Mouse (Mus musculus): ENCODE results near the gene Cd53. TPM values are rescaled to one million over a fixed set of nuclear protein-coding genes. Genes with fewer than 3 reads are reported as not detected.

The Cd53 gene
- 1 to 10 TPM; 5.8 to 6.0 TPM for total RNA-seq (2021)

GRCm38 (mm10) chr3:106789930-106790329 lies at the start of gene Cd53:
Cd53 (minus strand) TSS chr3:106790149.
- peak in 1 of 2 experiments; percentile 8 for DNase-seq
- intact Hi-C loops (cut with DNase I), result no loop called here

- no peak for DNase-seq
- intact Hi-C loops (cut with DNase I), result no loop called here
Measured at GRCm38 (mm10) chr3:106832107-106832506, 42.2 kb upstream of the Cd53 start.

GRCm38 (mm10) chr3:106826187-106826586 lies 36.2 kb upstream of the Cd53 start, which contains the start of gene Olfr266:
Olfr266 (minus strand) TSS chr3:106826287.
- no peak for DNase-seq
- intact Hi-C loops (cut with DNase I), result no loop called here

- intact Hi-C loops (cut with DNase I), result no loop called here
- no peak for DNase-seq
Measured at GRCm38 (mm10) chr3:106817676-106818075, 27.7 kb upstream of the Cd53 start.

GRCm38 (mm10) chr3:106808972-106809695 lies 19.2 kb upstream of the Cd53 start:
- DNase-seq, result no peak
- intact Hi-C loops (cut with DNase I), result no loop called here

GRCm38 (mm10) chr3:106798079-106798478 lies 8.1 kb upstream of the Cd53 start:
- DNase-seq, result no peak
- intact Hi-C loops (cut with DNase I), result no loop called here

- no peak for DNase-seq
- intact Hi-C loops (cut with DNase I), result no loop called here
Measured at GRCm38 (mm10) chr3:106788440-106788887, 1.5 kb downstream of the Cd53 start.

- DNase-seq, result no peak
- intact Hi-C loops (cut with DNase I), result no loop called here
Measured at GRCm38 (mm10) chr3:106787972-106788371, 2.0 kb downstream of the Cd53 start.

GRCm38 (mm10) chr3:106785130-106785529 lies 4.8 kb downstream of the Cd53 start:
- no peak for DNase-seq
- intact Hi-C loops (cut with DNase I), result no loop called here

GRCm38 (mm10) chr3:106771834-106772233 lies 18.1 kb downstream of the Cd53 start:
- no peak for DNase-seq
- intact Hi-C loops (cut with DNase I), result no loop called here

- intact Hi-C loops (cut with DNase I), result no loop called here
- DNase-seq, result no peak
Measured at GRCm38 (mm10) chr3:106755898-106756297, 34.1 kb downstream of the Cd53 start.

- DNase-seq, result peak; percentile 74 to 86
- intact Hi-C loops (cut with DNase I), result loop anchor here (5.0 kb wide), 1 partner anchor 175 kb away; the partner anchor contains the start of genes Cept1 and Dram2
Measured at GRCm38 (mm10) chr3:106722028-106722945, 67.7 kb downstream of the Cd53 start.

- intact Hi-C loops (cut with DNase I), result loop anchor here (5.0 kb wide), 1 partner anchor 174 kb away; the partner anchor contains the start of genes Cept1 and Dram2
Measured at GRCm38 (mm10) chr3:106721397-106722027, 68.4 kb downstream of the Cd53 start.

More at GRCm38 (mm10) chr3:106721397-106722027, 68.4 kb downstream of the Cd53 start:
- DNase-seq, result peak; percentile 92 to 95

Other genes starting within 250 kb of the Cd53 start
- 100 to 1,000 TPM in 1 of 2 experiments, 10 to 100 TPM in 1; 89.9 to 112 TPM for gene Dram2, start 242.4 kb downstream of the Cd53 start, total RNA-seq (2021)
- 10 to 100 TPM; 18.8 to 21.7 TPM for gene Cept1, start 242.3 kb downstream of the Cd53 start, total RNA-seq (2021)
- 10 to 100 TPM; 11.4 to 13.2 TPM for gene Lrif1, start 105.2 kb downstream of the Cd53 start, total RNA-seq (2021)
- not detected for gene Olfr266, start 36.1 kb upstream of the Cd53 start, total RNA-seq (2021)
- gene Kcna3, start 246.0 kb upstream of the Cd53 start, total RNA-seq (2021), result under 1 TPM; 0.31 to 0.57 TPM